ENCODE assay signal across 17 mouse cellular contexts in the genomic region with DNA sequence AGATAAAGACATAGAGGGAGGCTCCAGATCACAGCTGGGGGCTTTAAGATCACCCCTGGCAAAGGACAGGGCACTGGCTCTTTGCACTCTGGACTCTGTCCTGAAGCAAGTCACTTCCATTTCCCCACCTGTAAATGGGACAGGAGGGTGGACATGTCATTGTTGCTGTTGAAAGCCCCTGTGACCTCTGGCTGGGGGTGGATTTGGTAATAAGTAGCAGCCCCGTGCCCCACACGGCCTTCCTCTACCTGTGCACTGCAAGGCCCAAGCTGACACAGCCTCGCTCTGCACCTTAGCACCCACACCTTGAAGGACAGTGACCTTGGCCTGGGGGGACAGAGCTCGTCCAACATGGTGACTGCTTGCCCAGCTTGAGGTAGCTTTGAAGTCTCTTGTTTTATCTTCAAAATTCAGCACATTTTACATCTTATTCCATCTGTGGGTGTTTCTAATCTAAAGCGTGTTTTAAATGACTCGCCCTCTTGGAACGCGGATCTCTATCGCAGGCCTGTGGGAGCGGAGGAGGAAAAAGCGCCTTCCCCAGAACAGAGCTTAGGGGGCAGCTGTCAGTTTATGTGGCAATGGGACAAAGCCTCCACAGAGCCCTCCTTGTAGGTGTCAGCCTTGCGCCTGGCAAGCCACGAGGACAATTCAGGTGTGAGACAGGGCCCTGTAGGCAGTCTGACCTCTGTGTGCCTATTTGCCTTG. TPM values are rescaled to one million over a fixed set of nuclear protein-coding genes. Genes with fewer than 3 reads are reported as not detected.
DNase-seq lines count a peak whose midpoint lies in the region; ATAC-seq lines count a peak whose summit lies in the region.
"Had no signal": no experiment of that assay in that cellular context is flagged by ENCODE, and none has a peak within 500 bp of the region (broad histone marks: within the 10 kb centered on the region; RNA-seq: fewer than 3 reads in every experiment).

No protein-coding gene starts in this region.

- no peak overlapping the region for H3K4me2 ChIP-seq in midbrain, embryonic 11.5 days
- H3K4me2 ChIP-seq in embryonic facial prominence, embryonic 14.5 days (ENCODE audit: low read depth, low read length): no peak overlapping the region
- no peak overlapping the region for H3K4me2 ChIP-seq in limb, embryonic 15.5 days
- H3K4me2 ChIP-seq: heart, embryonic 13.5 days; lung, embryonic 15.5 days had no signal

- no peak overlapping the region for H3K4me3 ChIP-seq in midbrain, embryonic 10.5 days
- H3K4me3 ChIP-seq in midbrain, embryonic 11.5 days (ENCODE audit: low read depth, low read length): no peak overlapping the region
- no peak overlapping the region for H3K4me3 ChIP-seq in embryonic facial prominence, embryonic 14.5 days (ENCODE audit: low read depth, low read length)
- H3K4me3 ChIP-seq in limb, embryonic 15.5 days: no peak overlapping the region
- H3K4me3 ChIP-seq: heart, embryonic 13.5 days; lung, embryonic 15.5 days; myocyte had no signal

- H3K36me3 ChIP-seq in midbrain, embryonic 10.5 days: no peaks in the 10 kb centered on the region
- no peaks in the 10 kb centered on the region for H3K36me3 ChIP-seq in midbrain, embryonic 11.5 days (ENCODE audit: control insufficient read depth, insufficient read depth, low read length)
- no peaks in the 10 kb centered on the region for H3K36me3 ChIP-seq in embryonic facial prominence, embryonic 14.5 days (ENCODE audit: control insufficient read depth, insufficient read depth, low read length)
- H3K36me3 ChIP-seq in limb, embryonic 15.5 days: no peaks in the 10 kb centered on the region
- H3K36me3 ChIP-seq: heart, embryonic 13.5 days; lung, embryonic 15.5 days had no signal

- peak overlapping the region; percentile 39; the same call in 1 of the 2 replicates for H3K27ac ChIP-seq in midbrain, embryonic 10.5 days (replicated peaks)
- no peak overlapping the region for H3K27ac ChIP-seq in midbrain, embryonic 11.5 days (ENCODE audit: low read depth, low read length)
- H3K27ac ChIP-seq in embryonic facial prominence, embryonic 14.5 days (replicated peaks; ENCODE audit: low read depth, low read length): 0 out of 2 replicates have a peak overlapping the region, but pooled peaks have one; percentile 3
- peak overlapping the region; percentile 23; the same call in 1 of the 2 replicates for H3K27ac ChIP-seq in limb, embryonic 15.5 days
- H3K27ac ChIP-seq: heart, embryonic 13.5 days; lung, embryonic 15.5 days had no signal

- ATAC-seq in midbrain, embryonic 11.5 days (ENCODE audit: low FRiP score): no peak
- no peak for ATAC-seq in embryonic facial prominence, embryonic 14.5 days (ENCODE audit: low read depth)
- ATAC-seq in limb, embryonic 15.5 days (ENCODE audit: insufficient number of reproducible peaks, low FRiP score, low TSS enrichment, low read depth): no peak
- ATAC-seq: CD4-positive, CD25-positive, alpha-beta regulatory T cell, adult 4 months had no signal

- peaks cover 86% of the 10 kb centered on the region for H3K27me3 ChIP-seq in midbrain, embryonic 10.5 days (ENCODE audit: low read depth, poor library complexity, severe bottlenecking)
- H3K27me3 ChIP-seq in midbrain, embryonic 11.5 days (ENCODE audit: control insufficient read depth, insufficient read depth, low read length): peaks cover 10% of the 10 kb centered on the region; the same call in 1 of the 2 replicates
- H3K27me3 ChIP-seq in embryonic facial prominence, embryonic 14.5 days (replicated peaks; ENCODE audit: control insufficient read depth, insufficient read depth, low read length): no peaks in the 10 kb centered on the region
- H3K27me3 ChIP-seq in limb, embryonic 15.5 days: 0 out of 2 replicates have a peak, but pooled peaks cover 7% of the 10 kb centered on the region

- H3K9ac ChIP-seq in midbrain, embryonic 11.5 days (ENCODE audit: low read length): no peak overlapping the region; the same call in 1 of the 2 replicates
- H3K9ac ChIP-seq in embryonic facial prominence, embryonic 14.5 days (ENCODE audit: low read depth, low read length): 0 out of 2 replicates have a peak overlapping the region, but pooled peaks have one; percentile 14
- H3K9ac ChIP-seq in limb, embryonic 15.5 days: no peak overlapping the region
- H3K9ac ChIP-seq: heart, embryonic 13.5 days; lung, embryonic 15.5 days had no signal

- 54% methylated on average over 13 of the region's 13 CpGs for WGBS in midbrain, embryonic 10.5 days
- WGBS in midbrain, embryonic 11.5 days: 62% methylated on average over 13 of the region's 13 CpGs
- WGBS in embryonic facial prominence, embryonic 14.5 days: 47% methylated on average over 13 of the region's 13 CpGs
- WGBS in limb, embryonic 15.5 days: 49% methylated on average over 13 of the region's 13 CpGs

- H3K9me3 ChIP-seq in midbrain, embryonic 10.5 days (replicated peaks): no peaks in the 10 kb centered on the region
- H3K9me3 ChIP-seq in midbrain, embryonic 11.5 days (ENCODE audit: control insufficient read depth, low read length): no peaks in the 10 kb centered on the region
- no peaks in the 10 kb centered on the region for H3K9me3 ChIP-seq in embryonic facial prominence, embryonic 14.5 days (ENCODE audit: control insufficient read depth, low read length)
- H3K9me3 ChIP-seq in limb, embryonic 15.5 days: no peaks in the 10 kb centered on the region
- H3K9me3 ChIP-seq: heart, embryonic 13.5 days; lung, embryonic 15.5 days had no signal

- peaks cover 61% of the 10 kb centered on the region for H3K4me1 ChIP-seq in midbrain, embryonic 10.5 days
- peaks cover 15% of the 10 kb centered on the region for H3K4me1 ChIP-seq in midbrain, embryonic 11.5 days (ENCODE audit: control insufficient read depth, insufficient read depth, low read length)
- H3K4me1 ChIP-seq in embryonic facial prominence, embryonic 14.5 days (ENCODE audit: control insufficient read depth, insufficient read depth, low read length): peaks cover 31% of the 10 kb centered on the region
- H3K4me1 ChIP-seq in limb, embryonic 15.5 days: peaks cover 64% of the 10 kb centered on the region

- peak; percentile 54 for DNase-seq in kidney, adult 11 months
- no peak for DNase-seq in kidney, adult 9 months
- DNase-seq in midbrain, embryonic 10.5 days (ENCODE audit: low spot score): no peak
- no peak for DNase-seq in midbrain, embryonic 11.5 days (ENCODE audit: low spot score, missing footprints)
- DNase-seq in embryonic facial prominence, embryonic 14.5 days (ENCODE audit: low spot score): peak; percentile 35
- no peak for DNase-seq in right cerebral cortex, postnatal 36 days (ENCODE audit: low spot score in 2 of 2)
- DNase-seq in cerebellum, adult 9-11 months: no peak
- DNase-seq: cerebellum, adult 18-20 months; gastrocnemius, postnatal 25 days; left cerebral cortex, postnatal 4 days; right cerebral cortex, postnatal 14 days; thymus, postnatal 25 days had no signal

RNA-seq across cellular contexts. Expression of a gene that starts 28.2 kb away (rescaled TPM):
- 274 and 293 TPM in 2 replicates for polyA plus RNA-seq in midbrain, embryonic 10.5 days (2016; fragmentation: Nextera tagmentation; extraction: Ambion mirVana)
- polyA plus RNA-seq in midbrain, embryonic 11.5 days (2014; fragmentation: Nextera tagmentation; extraction: Ambion mirVana): 241 and 252 TPM in 2 replicates
- 172 and 199 TPM in 2 replicates for polyA plus RNA-seq in embryonic facial prominence, embryonic 14.5 days (2014; fragmentation: Nextera tagmentation; extraction: Ambion mirVana)
- polyA plus RNA-seq in limb, embryonic 15.5 days (2015; fragmentation: Nextera tagmentation; extraction: Ambion mirVana): 183 and 197 TPM in 2 replicates

RNA-seq across cellular contexts. Expression of a gene that starts 39.5 kb away (rescaled TPM):
- 895 and 900 TPM in 2 replicates for polyA plus RNA-seq in midbrain, embryonic 10.5 days (2016; fragmentation: Nextera tagmentation; extraction: Ambion mirVana)
- 730 and 757 TPM in 2 replicates for polyA plus RNA-seq in midbrain, embryonic 11.5 days (2014; fragmentation: Nextera tagmentation; extraction: Ambion mirVana)
- polyA plus RNA-seq in embryonic facial prominence, embryonic 14.5 days (2014; fragmentation: Nextera tagmentation; extraction: Ambion mirVana): 995 and 1,073 TPM in 2 replicates
- 676 and 682 TPM in 2 replicates for polyA plus RNA-seq in limb, embryonic 15.5 days (2015; fragmentation: Nextera tagmentation; extraction: Ambion mirVana)

Comparison
In these comparisons a context has a peak if more than half of its experiments do, and no peak if none do; other contexts are left out.
1. DNase-seq: peak in kidney, adult 11 months (single experiment) and embryonic facial prominence, embryonic 14.5 days (single experiment); none in kidney, adult 9 months (single experiment), midbrain, embryonic 10.5 days (single experiment), midbrain, embryonic 11.5 days (single experiment), right cerebral cortex, postnatal 36 days (0 of 2) and cerebellum, adult 9-11 months (single experiment).